In the genomic region with DNA sequence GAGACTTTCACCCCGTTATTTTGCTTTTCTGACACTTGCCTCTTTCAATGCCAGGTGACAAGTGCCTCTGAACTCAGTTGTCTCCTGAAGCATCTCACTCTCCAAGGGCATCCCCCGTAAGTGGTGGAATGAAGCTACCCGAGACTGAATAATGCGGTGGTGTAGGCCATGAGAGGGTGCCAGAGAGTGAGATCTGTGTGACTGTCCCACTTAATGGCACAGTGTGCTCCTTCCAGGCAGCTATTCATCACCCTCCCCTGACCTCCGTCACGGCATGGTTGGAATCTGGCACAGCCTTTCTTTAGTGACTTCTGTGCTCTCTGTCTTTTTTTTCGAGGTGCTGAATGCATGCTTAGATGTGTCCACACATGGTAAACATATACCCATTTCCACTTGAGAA, we compare ENCODE assay signal across 19 mouse cellular contexts.
A peak's percentile ranks its signal among the peaks of the same experiment; 100 is the strongest.
DNase-seq lines count a peak whose midpoint lies in the region; ATAC-seq and TF ChIP-seq lines count a peak whose summit lies in the region.
"Had no signal": no experiment of that assay in that cellular context is flagged by ENCODE, and none has a peak within 500 bp of the region (broad histone marks: within the 10 kb centered on the region; RNA-seq: fewer than 3 reads in every experiment).

No protein-coding gene starts in this region.

- WGBS in kidney, postnatal 0 days, result 43% methylated on average over 7 of the region's 7 CpGs
- WGBS in limb, embryonic 12.5 days, result 50% methylated on average over 7 of the region's 7 CpGs
- 50% methylated on average over 7 of the region's 7 CpGs for WGBS in kidney, adult 2 months

- no peak for TF ChIP-seq POLR2A in CH12.LX (IDR thresholded peaks at IDR 0.05; ENCODE audit: low read depth, low read length)
- no peak for TF ChIP-seq POLR2A in kidney, adult 2 months (IDR thresholded peaks at IDR 0.05; ENCODE audit: low read depth, low read length)

- ATAC-seq in kidney, postnatal 0 days (replicated peaks; ENCODE audit: low FRiP score, low read depth), result no peak
- ATAC-seq in limb, embryonic 12.5 days (ENCODE audit: insufficient number of reproducible peaks, insufficient read depth, low FRiP score, low TSS enrichment, low read depth), result no peak
- ATAC-seq: CD4-positive, CD25-positive, alpha-beta regulatory T cell, adult 4 months; forebrain, embryonic 15.5 days; liver, embryonic 12.5 days had no signal

- dilution Hi-C loops in CH12.LX (cut with MboI; ENCODE audit: extremely low pct_ligation_motif_present, extremely low pct_unique_long_range_greater_than_20kb, low sequenced_read_pairs), result no loop called here

- peak; percentile 46 to 54 for DNase-seq in adrenal gland, adult (ENCODE audit: inconsistent age in 2 of 2, low spot score in 1 of 2)
- no peak for DNase-seq in adrenal gland, postnatal 4 days (ENCODE audit: low spot score in 2 of 2)
- DNase-seq in kidney, postnatal 0 days (ENCODE audit: low spot score), result no peak
- no peak for DNase-seq in kidney, adult 11 months
- no peak for DNase-seq in CH12.LX (ENCODE audit: extremely low read depth)
- no peak for DNase-seq in cerebellum, postnatal 36 days
- DNase-seq in kidney, adult 2 months, result no peak
- DNase-seq: cerebellum, adult 9-11 months; layer of hippocampus, postnatal 36 days; right cerebral cortex, adult 18-20 months; thymus, adult 18-20 months had no signal

- H3K79me2 ChIP-seq in CH12.LX (replicated peaks; ENCODE audit: control insufficient read depth, extremely low read depth, insufficient read depth, poor library complexity, severe bottlenecking), result no peaks in the 10 kb centered on the region

- no peak; the same call in 1 of the 2 replicates for TF ChIP-seq RAD21 in CH12.LX (IDR thresholded peaks at IDR 0.05; ENCODE audit: low read depth, low read length)

- H3K4me1 ChIP-seq in kidney, postnatal 0 days (replicated peaks; ENCODE audit: insufficient read depth, low read length), result no peaks in the 10 kb centered on the region
- H3K4me1 ChIP-seq in CH12.LX (ENCODE audit: control insufficient read depth in 1 of 2, insufficient read depth in 2 of 2), result no peaks in the 10 kb centered on the region
- H3K4me1 ChIP-seq in limb, embryonic 12.5 days (replicated peaks), result peaks cover 14% of the 10 kb centered on the region
- H3K4me1 ChIP-seq in kidney, adult 2 months (ENCODE audit: control insufficient read depth, insufficient read depth, low read length), result no peaks in the 10 kb centered on the region
- H3K4me1 ChIP-seq: forebrain, embryonic 15.5 days; hindbrain, embryonic 12.5 days; kidney, embryonic 15.5 days; liver, embryonic 12.5 days; midbrain, embryonic 10.5 days had no signal

- no peaks in the 10 kb centered on the region for H3K36me3 ChIP-seq in kidney, postnatal 0 days (ENCODE audit: insufficient read depth, low read length)
- no peaks in the 10 kb centered on the region for H3K36me3 ChIP-seq in CH12.LX (replicated peaks in 1 of 2; ENCODE audit: control insufficient read depth in 1 of 2, insufficient read depth in 1 of 2, low read length in 1 of 2)
- H3K36me3 ChIP-seq in limb, embryonic 12.5 days, result no peaks in the 10 kb centered on the region
- H3K36me3 ChIP-seq in kidney, adult 2 months (ENCODE audit: control insufficient read depth, insufficient read depth, low read length), result no peaks in the 10 kb centered on the region
- H3K36me3 ChIP-seq: forebrain, embryonic 15.5 days; hindbrain, embryonic 12.5 days; kidney, embryonic 15.5 days; liver, embryonic 12.5 days; midbrain, embryonic 10.5 days had no signal

- H3K4me2 ChIP-seq in kidney, postnatal 0 days (ENCODE audit: low read length), result no peak overlapping the region
- no peak overlapping the region for H3K4me2 ChIP-seq in CH12.LX (ENCODE audit: insufficient read depth, low read depth, poor library complexity, severe bottlenecking)
- H3K4me2 ChIP-seq in limb, embryonic 12.5 days, result peak overlapping the region; percentile 23; the same call in 1 of the 2 replicates
- H3K4me2 ChIP-seq: forebrain, embryonic 15.5 days; hindbrain, embryonic 12.5 days; kidney, embryonic 15.5 days; liver, embryonic 12.5 days had no signal

- no peak overlapping the region for H3K4me3 ChIP-seq in kidney, postnatal 0 days (replicated peaks; ENCODE audit: low read depth, low read length)
- no peak overlapping the region for H3K4me3 ChIP-seq in CH12.LX (replicated peaks in 1 of 3; ENCODE audit: low read depth in 2 of 3, low read length in 2 of 3, poor library complexity in 1 of 3)
- no peak overlapping the region for H3K4me3 ChIP-seq in limb, embryonic 12.5 days (replicated peaks)
- no peak overlapping the region for H3K4me3 ChIP-seq in kidney, adult 2 months (ENCODE audit: insufficient read depth, low read depth, low read length)
- H3K4me3 ChIP-seq: erythroblast, embryonic 14.5 days; forebrain, embryonic 15.5 days; hindbrain, embryonic 12.5 days; kidney, embryonic 15.5 days; liver, embryonic 12.5 days; midbrain, embryonic 10.5 days had no signal

- no peak for TF ChIP-seq EP300 in CH12.LX (IDR thresholded peaks at IDR 0.05; ENCODE audit: low read length)

- 0 out of 2 replicates have a peak, but pooled peaks have one; percentile 17 for TF ChIP-seq CTCF in kidney, postnatal 0 days (IDR thresholded peaks at IDR 0.05; ENCODE audit: low read depth)
- TF ChIP-seq CTCF in CH12.LX (conservative IDR thresholded peaks at IDR 0.05 in 1 of 2, IDR thresholded peaks at IDR 0.05 in 1 of 2; ENCODE audit: low read depth in 2 of 2, low read length in 2 of 2), result peak in 1 of 2 experiments; percentile 35; a peak in 2 of 4 replicates
- no peak for TF ChIP-seq CTCF in kidney, adult 2 months (conservative IDR thresholded peaks at IDR 0.05; ENCODE audit: insufficient read depth, insufficient read length, low read depth, low read length)

- H3K9ac ChIP-seq in kidney, postnatal 0 days (ENCODE audit: low read depth, low read length), result no peak overlapping the region
- no peak overlapping the region for H3K9ac ChIP-seq in CH12.LX (ENCODE audit: insufficient read depth, low read depth)
- H3K9ac ChIP-seq in limb, embryonic 12.5 days (replicated peaks), result no peak overlapping the region
- H3K9ac ChIP-seq: forebrain, embryonic 15.5 days; hindbrain, embryonic 12.5 days; kidney, embryonic 15.5 days; liver, embryonic 12.5 days had no signal

- no peaks in the 10 kb centered on the region for H3K9me3 ChIP-seq in kidney, postnatal 0 days (replicated peaks; ENCODE audit: low read length)
- no peaks in the 10 kb centered on the region for H3K9me3 ChIP-seq in CH12.LX (replicated peaks; ENCODE audit: low read length)
- H3K9me3 ChIP-seq in limb, embryonic 12.5 days, result no peaks in the 10 kb centered on the region
- H3K9me3 ChIP-seq: forebrain, embryonic 15.5 days; hindbrain, embryonic 12.5 days; kidney, embryonic 15.5 days; liver, embryonic 12.5 days; midbrain, embryonic 10.5 days had no signal

- in situ Hi-C loops in CH12.LX (cut with MboI; ENCODE audit: low pct_ligation_motif_present, low pct_unique_long_range_greater_than_20kb, low sequenced_read_pairs), result no loop called here

- H3K27ac ChIP-seq in kidney, postnatal 0 days, result no peak overlapping the region
- H3K27ac ChIP-seq in CH12.LX (ENCODE audit: insufficient read depth, low read depth), result no peak overlapping the region
- H3K27ac ChIP-seq in limb, embryonic 12.5 days, result peak overlapping the region; percentile 78
- H3K27ac ChIP-seq in kidney, adult 2 months (ENCODE audit: insufficient read depth, low read depth, low read length), result no peak overlapping the region
- H3K27ac ChIP-seq: forebrain, embryonic 15.5 days; hindbrain, embryonic 12.5 days; kidney, embryonic 15.5 days; liver, embryonic 12.5 days; midbrain, embryonic 10.5 days had no signal

- no peaks in the 10 kb centered on the region for H3K27me3 ChIP-seq in kidney, postnatal 0 days (ENCODE audit: insufficient read depth, low read length)
- no peaks in the 10 kb centered on the region for H3K27me3 ChIP-seq in CH12.LX (replicated peaks)
- no peaks in the 10 kb centered on the region for H3K27me3 ChIP-seq in limb, embryonic 12.5 days
- H3K27me3 ChIP-seq in kidney, adult 2 months (replicated peaks; ENCODE audit: control insufficient read depth, insufficient read depth, low read length), result no peaks in the 10 kb centered on the region
- H3K27me3 ChIP-seq: forebrain, embryonic 15.5 days; hindbrain, embryonic 12.5 days; kidney, embryonic 15.5 days; liver, embryonic 12.5 days had no signal

TF ChIP-seq in CH12.LX, 34 proteins besides CTCF, POLR2A, EP300 and RAD21:
- TF ChIP-seq KAT2A (IDR thresholded peaks at IDR 0.05; ENCODE audit: insufficient replicate concordance, low read length) (no peak), SMC3 (IDR thresholded peaks at IDR 0.05; ENCODE audit: low read depth, low read length) (0 out of 2 replicates have a peak, but pooled peaks have one; percentile 7)

Comparison
In these comparisons a context has a peak if more than half of its experiments do, and no peak if none do; other contexts are left out.
1. DNase-seq: peak in adrenal gland, adult (2 of 2); none in adrenal gland, postnatal 4 days (0 of 2), kidney, postnatal 0 days (single experiment), kidney, adult 11 months (single experiment), CH12.LX (single experiment), cerebellum, postnatal 36 days (0 of 2) and kidney, adult 2 months (single experiment).